Mouse (Mus musculus) granulocyte monocyte progenitor cell, adult 5-6 weeks (primary cell): Measurements from ENCODE around the gene Anapc2. TPM values are rescaled to one million over a fixed set of nuclear protein-coding genes. Genes with fewer than 3 reads are reported as not detected.
"Not testable (repeated sequence)": the region's sequence is repeated elsewhere in the genome, so short reads cannot be mapped to it uniquely, and the experiment has no call there.

Source experiments
- ATAC-seq: replicated peaks from 2 replicates; pipeline ENCODE4 v1.8.0; 2016; ENCODE audit warnings: mild to moderate bottlenecking, moderate TSS enrichment, inconsistent platforms; ENCODE audit not compliant: poor library complexity, severe bottlenecking
- total RNA-seq, 2 experiments: library from RNA; stranded (forward) in 1 of 2; stranded (reverse) in 1 of 2; fragments of 200-712, 200-1000 nt in 1 of 2; fragments of >200 nt in 1 of 2; fragmentation: Nextera tagmentation in 1 of 2; gene quantifications; 2 replicates each; pipeline ENCODE4 v1.2.3; 2014 to 2017

Anapc2 gene
- total RNA-seq, 2 experiments from 2014 or later, result 17.8 to 46.0 TPM

- no peak for ATAC-seq
These were observed 32.0 kb upstream of the Anapc2 start for GRCm38 (mm10) chr2:25240310-25240709.

GRCm38 (mm10) chr2:25240723-25241437 lies 31.4 kb upstream of the Anapc2 start:
- ATAC-seq, result peak; percentile 82

GRCm38 (mm10) chr2:25241438-25241775 lies 30.9 kb upstream of the Anapc2 start:
- ATAC-seq, result no peak

- ATAC-seq, result no peak
These were observed 30.2 kb upstream of the Anapc2 start, which contains the start of the genes Rnf208 and Cysrt1 for GRCm38 (mm10) chr2:25242101-25242506. Gene Rnf208 (plus strand): TSS chr2:25242255. Gene Cysrt1 (minus strand): TSS chr2:25242452.

- no peak for ATAC-seq
These were observed 28.9 kb upstream of the Anapc2 start for GRCm38 (mm10) chr2:25243342-25243741.

- ATAC-seq, result no peak
These were observed 28.1 kb upstream of the Anapc2 start for GRCm38 (mm10) chr2:25244144-25244543.

GRCm38 (mm10) chr2:25246183-25247072 lies 25.9 kb upstream of the Anapc2 start, which contains the start of gene AL732309.1:
Gene AL732309.1 (minus strand): TSS chr2:25246863.
- ATAC-seq, result no peak

- ATAC-seq, result no peak
These were observed 19.9 kb upstream of the Anapc2 start for GRCm38 (mm10) chr2:25252331-25252730.

- peak; percentile 91 for ATAC-seq
These were observed 16.9 kb upstream of the Anapc2 start, which contains the start of gene Tmem203 for GRCm38 (mm10) chr2:25255284-25255779. Gene Tmem203 (plus strand): TSS chr2:25255439.

- peak; percentile 62 for ATAC-seq
These were observed 15.7 kb upstream of the Anapc2 start for GRCm38 (mm10) chr2:25256443-25257109.

- ATAC-seq, result not testable (repeated sequence)
These were observed 15.0 kb upstream of the Anapc2 start for GRCm38 (mm10) chr2:25257250-25257649.

GRCm38 (mm10) chr2:25258887-25259286 lies 13.4 kb upstream of the Anapc2 start:
- ATAC-seq, result no peak

GRCm38 (mm10) chr2:25261870-25262269 lies 10.4 kb upstream of the Anapc2 start:
- ATAC-seq, result no peak

- peak; percentile 89 for ATAC-seq
These were observed 9.9 kb upstream of the Anapc2 start, which contains the start of gene Tprn for GRCm38 (mm10) chr2:25262291-25262767. Gene Tprn (plus strand): TSS chr2:25262618.

- peak; percentile 20 for ATAC-seq
These were observed 9.3 kb upstream of the Anapc2 start for GRCm38 (mm10) chr2:25262795-25263622.

GRCm38 (mm10) chr2:25263623-25264285 lies 8.5 kb upstream of the Anapc2 start:
- ATAC-seq, result no peak

- no peak for ATAC-seq
These were observed 8.0 kb upstream of the Anapc2 start for GRCm38 (mm10) chr2:25264286-25264660.

GRCm38 (mm10) chr2:25264851-25265250 lies 7.4 kb upstream of the Anapc2 start:
- ATAC-seq, result no peak
